Mouse (Mus musculus) intestine, embryonic 14.5 days (tissue): ENCODE results near the gene Faf1. TPM values are rescaled to one million over a fixed set of nuclear protein-coding genes. Genes with fewer than 3 reads are reported as not detected.

Experiments
- ATAC-seq: fragments of 200-750 bp; cut with Nextera tagmentation; replicated peaks from 2 replicates; pipeline ENCODE4 v1.8.0; 2017; ENCODE audit warnings: low read depth, moderate number of reproducible peaks, moderate TSS enrichment, moderate library complexity; ENCODE audit not compliant: low FRiP score, low TSS enrichment
- DNase-seq: peaks from one replicate; pipeline ENCODE4 v3.0.0-alpha.2; 2018; ENCODE audit warnings: low spot score
- H3K27ac ChIP-seq: fragments of 300-500 bp; sonication (generic); 2 replicates; pipeline ENCODE4 v1.5.1; 2014; ENCODE audit warnings: low read depth, mild to moderate bottlenecking, control low read depth
- H3K27me3 ChIP-seq: fragments of 300-500 bp; sonication (generic); replicated peaks from 2 replicates; pipeline ENCODE4 v1.6.1; 2014; ENCODE audit warnings: low read length, control low read depth; ENCODE audit not compliant: control insufficient read depth, insufficient read depth
- H3K36me3 ChIP-seq: fragments of 300-500 bp; sonication (generic); 2 replicates; pipeline ENCODE4 v1.6.1; 2014; ENCODE audit warnings: low read length, control low read depth; ENCODE audit not compliant: control insufficient read depth, insufficient read depth
- H3K4me1 ChIP-seq: fragments of 300-500 bp; sonication (generic); replicated peaks from 2 replicates; pipeline ENCODE4 v1.6.1; 2014; ENCODE audit warnings: low read length, control low read depth, mixed read lengths; ENCODE audit not compliant: control insufficient read depth, insufficient read depth
- H3K4me2 ChIP-seq: fragments of 300-500 bp; sonication (generic); 2 replicates; pipeline ENCODE4 v1.6.1; 2014; ENCODE audit warnings: low read length
- H3K4me3 ChIP-seq: fragments of 300-500 bp; sonication (generic); 2 replicates; pipeline ENCODE4 v1.5.1; 2014; ENCODE audit warnings: low read depth, low read length, control low read depth, mixed read lengths
- H3K9ac ChIP-seq: fragments of 300-500 bp; sonication (generic); 2 replicates; pipeline ENCODE4 v1.6.1; 2014; ENCODE audit warnings: mild to moderate bottlenecking, low read length
- H3K9me3 ChIP-seq: fragments of 300-500 bp; sonication (generic); 2 replicates; pipeline ENCODE4 v1.6.1; 2016; ENCODE audit warnings: low read length, control low read depth; ENCODE audit not compliant: control insufficient read depth
- WGBS: fragments of 180-500 bp; shearing (Covaris S2); extraction: QIAGEN DNeasy Blood & Tissue Kit; methylation state at CpG from one replicate; pipeline ENCODE4 v1.1.7; 2014; 5-methylcytosine and 5-hydroxymethylcytosine counted together
- polyA plus RNA-seq: library from polyadenylated mRNA; unstranded; fragments of >200 nt; fragmentation: Nextera tagmentation; extraction: Ambion mirVana; gene quantifications from 2 replicates; pipeline ENCODE4 v1.2.1, GENCODE M21; 2014

Gene Faf1
- polyA plus RNA-seq, 1 experiment from 2014 or later = 32.6 TPM

- ATAC-seq = no peak
- Histone ChIP-seq H3K27ac (no peak overlapping the region), H3K4me2 (no peak overlapping the region), H3K27me3 (peaks cover 57% of the 10 kb centered on the region), H3K36me3 (no peaks in the 10 kb centered on the region), H3K9me3 (no peaks in the 10 kb centered on the region), H3K4me1 (peaks cover 7% of the 10 kb centered on the region; the same call in 1 of the 2 replicates), H3K4me3 (no peak overlapping the region), H3K9ac (no peak overlapping the region)
- no peak for DNase-seq
Observed at GRCm38 (mm10) chr4:109653251-109653650, 23.1 kb upstream of the Faf1 start.

GRCm38 (mm10) chr4:109654701-109655100 lies 21.7 kb upstream of the Faf1 start:
- WGBS = 59% methylated on average over 2 of the region's 2 CpGs

GRCm38 (mm10) chr4:109655738-109656137 lies 20.6 kb upstream of the Faf1 start:
- Histone ChIP-seq H3K4me2 (no peak overlapping the region), H3K36me3 (no peaks in the 10 kb centered on the region), H3K4me3 (no peak overlapping the region), H3K27me3 (peaks cover 82% of the 10 kb centered on the region), H3K9ac (no peak overlapping the region), H3K4me1 (peaks cover 7% of the 10 kb centered on the region; the same call in 1 of the 2 replicates), H3K27ac (no peak overlapping the region), H3K9me3 (no peaks in the 10 kb centered on the region)
- 46% methylated on average over 2 of the region's 2 CpGs for WGBS
- no peak for DNase-seq
- ATAC-seq = no peak

More at GRCm38 (mm10) chr4:109654701-109655100, 21.7 kb upstream of the Faf1 start:
- H3K4me3 ChIP-seq = no peak overlapping the region
- DNase-seq (no peak), ATAC-seq (no peak)
- H3K27me3 ChIP-seq = peaks cover 72% of the 10 kb centered on the region
- peaks cover 7% of the 10 kb centered on the region; the same call in 1 of the 2 replicates for H3K4me1 ChIP-seq
- H3K9me3 ChIP-seq = no peaks in the 10 kb centered on the region
- H3K4me2 ChIP-seq = no peak overlapping the region
- no peaks in the 10 kb centered on the region for H3K36me3 ChIP-seq
- no peak overlapping the region for H3K9ac ChIP-seq
- no peak overlapping the region for H3K27ac ChIP-seq

- ATAC-seq = no peak
- DNase-seq = no peak
- H3K36me3 ChIP-seq = no peaks in the 10 kb centered on the region
- H3K9ac ChIP-seq = no peak overlapping the region
- H3K4me2 ChIP-seq = no peak overlapping the region
- H3K4me3 ChIP-seq = no peak overlapping the region
- peaks cover 87% of the 10 kb centered on the region for H3K27me3 ChIP-seq
- WGBS = 6% methylated on average over 4 of the region's 4 CpGs
- H3K9me3 ChIP-seq = no peaks in the 10 kb centered on the region
- no peak overlapping the region for H3K27ac ChIP-seq
- H3K4me1 ChIP-seq = peaks cover 7% of the 10 kb centered on the region; the same call in 1 of the 2 replicates
Observed at GRCm38 (mm10) chr4:109656301-109656700, 20.1 kb upstream of the Faf1 start.

- ATAC-seq (0 out of 2 replicates have a peak, but pooled peaks have one; percentile 62), DNase-seq (peak; percentile 78)
- H3K4me2 ChIP-seq = peak overlapping the region; percentile 31
- H3K4me1 ChIP-seq = peaks cover 7% of the 10 kb centered on the region; the same call in 1 of the 2 replicates
- WGBS = under 1% methylated on average over 48 of the region's 53 CpGs
- H3K9ac ChIP-seq = no peak overlapping the region
- no peak overlapping the region for H3K27ac ChIP-seq
- peaks cover 87% of the 10 kb centered on the region for H3K27me3 ChIP-seq
- H3K4me3 ChIP-seq = peak overlapping the region; percentile 27
- H3K9me3 ChIP-seq = no peaks in the 10 kb centered on the region
- H3K36me3 ChIP-seq = no peaks in the 10 kb centered on the region
Observed at GRCm38 (mm10) chr4:109657021-109657850, 19.2 kb upstream of the Faf1 start.

- no peaks in the 10 kb centered on the region for H3K9me3 ChIP-seq
- H3K4me2 ChIP-seq = peak overlapping the region; percentile 31
- no peak for DNase-seq
- WGBS = 3% methylated on average over 20 of the region's 20 CpGs
- H3K4me1 ChIP-seq = peaks cover 7% of the 10 kb centered on the region; the same call in 1 of the 2 replicates
- peak overlapping the region; percentile 27; the same call in 1 of the 2 replicates for H3K4me3 ChIP-seq
- no peaks in the 10 kb centered on the region for H3K36me3 ChIP-seq
- no peak overlapping the region for H3K27ac ChIP-seq
- ATAC-seq = no peak
- peaks cover 91% of the 10 kb centered on the region for H3K27me3 ChIP-seq
- no peak overlapping the region for H3K9ac ChIP-seq
Observed at GRCm38 (mm10) chr4:109657851-109658500, 18.4 kb upstream of the Faf1 start.

GRCm38 (mm10) chr4:109658826-109659225 lies 17.6 kb upstream of the Faf1 start:
- Histone ChIP-seq H3K27me3 (peaks cover 93% of the 10 kb centered on the region), H3K27ac (no peak overlapping the region), H3K4me2 (no peak overlapping the region), H3K9ac (no peak overlapping the region), H3K36me3 (no peaks in the 10 kb centered on the region), H3K4me1 (peaks cover 7% of the 10 kb centered on the region; the same call in 1 of the 2 replicates), H3K9me3 (no peaks in the 10 kb centered on the region), H3K4me3 (no peak overlapping the region)
- 3% methylated on average over 8 of the region's 8 CpGs for WGBS
- ATAC-seq = no peak
- DNase-seq = no peak

- Histone ChIP-seq H3K4me2 (no peak overlapping the region), H3K4me1 (peaks cover 7% of the 10 kb centered on the region; the same call in 1 of the 2 replicates), H3K36me3 (no peaks in the 10 kb centered on the region), H3K4me3 (no peak overlapping the region), H3K27ac (no peak overlapping the region), H3K27me3 (peaks cover 93% of the 10 kb centered on the region), H3K9ac (no peak overlapping the region), H3K9me3 (no peaks in the 10 kb centered on the region)
- WGBS = 13% methylated on average over 2 of the region's 2 CpGs
- DNase-seq = no peak
- no peak for ATAC-seq
Observed at GRCm38 (mm10) chr4:109659571-109659970, 16.8 kb upstream of the Faf1 start.
